Mouse (Mus musculus): ENCODE data around the gene Fam129a.

Fam129a gene

GRCm38 (mm10) chr1:151625260-151625659 is 54.3 kb downstream of the Fam129a start:
- H3K4me3 ChIP-seq (replicated peaks; ENCODE audit: low read length) = no peak overlapping the region
- H3K36me3 ChIP-seq (ENCODE audit: insufficient read depth, low read length) = no peaks in the 10 kb centered on the region
- no peak for TF ChIP-seq NANOG (IDR thresholded peaks at IDR 0.05; ENCODE audit: borderline replicate concordance, low read length)
- no peak for TF ChIP-seq CTCF (conservative IDR thresholded peaks at IDR 0.05; ENCODE audit: low read length)
- no peak for TF ChIP-seq POU5F1 (IDR thresholded peaks at IDR 0.05; ENCODE audit: borderline replicate concordance, low read length)

GRCm38 (mm10) chr1:151625690-151626089 is 54.7 kb downstream of the Fam129a start:
- Histone ChIP-seq H3K4me1 (replicated peaks; ENCODE audit: low read depth, low read length) (peaks cover 8% of the 10 kb centered on the region; the same call in 1 of the 2 replicates), H3K9me3 (ENCODE audit: low read length) (no peaks in the 10 kb centered on the region), H3K4me3 (replicated peaks; ENCODE audit: low read length) (no peak overlapping the region), H3K27me3 (ENCODE audit: insufficient read depth, low read length) (no peaks in the 10 kb centered on the region), H3K36me3 (ENCODE audit: insufficient read depth, low read length) (no peaks in the 10 kb centered on the region)
- no peak for TF ChIP-seq CTCF (conservative IDR thresholded peaks at IDR 0.05; ENCODE audit: low read length)
- no peak for TF ChIP-seq POU5F1 (IDR thresholded peaks at IDR 0.05; ENCODE audit: borderline replicate concordance, low read length)
- TF ChIP-seq NANOG (IDR thresholded peaks at IDR 0.05; ENCODE audit: borderline replicate concordance, low read length) = no peak

More at GRCm38 (mm10) chr1:151625260-151625659, 54.3 kb downstream of the Fam129a start:
- peaks cover 11% of the 10 kb centered on the region; the same call in 1 of the 2 replicates for H3K4me1 ChIP-seq (replicated peaks; ENCODE audit: low read depth, low read length)
- H3K27me3 ChIP-seq (ENCODE audit: insufficient read depth, low read length) = no peaks in the 10 kb centered on the region
- H3K9me3 ChIP-seq (ENCODE audit: low read length) = no peaks in the 10 kb centered on the region

- Histone ChIP-seq H3K4me1 (replicated peaks; ENCODE audit: low read depth, low read length) (peaks cover 5% of the 10 kb centered on the region; the same call in 1 of the 2 replicates), H3K27me3 (ENCODE audit: insufficient read depth, low read length) (no peaks in the 10 kb centered on the region), H3K9me3 (ENCODE audit: low read length) (no peaks in the 10 kb centered on the region), H3K36me3 (ENCODE audit: insufficient read depth, low read length) (no peaks in the 10 kb centered on the region), H3K4me3 (replicated peaks; ENCODE audit: low read length) (no peak overlapping the region)
- no peak for TF ChIP-seq POU5F1 (IDR thresholded peaks at IDR 0.05; ENCODE audit: borderline replicate concordance, low read length)
- no peak for TF ChIP-seq NANOG (IDR thresholded peaks at IDR 0.05; ENCODE audit: borderline replicate concordance, low read length)
- no peak for TF ChIP-seq CTCF (conservative IDR thresholded peaks at IDR 0.05; ENCODE audit: low read length)
Observed at GRCm38 (mm10) chr1:151626631-151627030, 55.6 kb downstream of the Fam129a start.

GRCm38 (mm10) chr1:151627141-151627540 is 56.2 kb downstream of the Fam129a start:
- Histone ChIP-seq H3K36me3 (ENCODE audit: insufficient read depth, low read length) (no peaks in the 10 kb centered on the region), H3K4me1 (replicated peaks; ENCODE audit: low read depth, low read length) (0 out of 2 replicates have a peak, but pooled peaks cover under 1% of the 10 kb centered on the region), H3K27me3 (ENCODE audit: insufficient read depth, low read length) (no peaks in the 10 kb centered on the region), H3K9me3 (ENCODE audit: low read length) (no peaks in the 10 kb centered on the region), H3K4me3 (replicated peaks; ENCODE audit: low read length) (no peak overlapping the region)
- TF ChIP-seq CTCF (conservative IDR thresholded peaks at IDR 0.05; ENCODE audit: low read length) (no peak), POU5F1 (IDR thresholded peaks at IDR 0.05; ENCODE audit: borderline replicate concordance, low read length) (no peak), NANOG (IDR thresholded peaks at IDR 0.05; ENCODE audit: borderline replicate concordance, low read length) (no peak)

GRCm38 (mm10) chr1:151629591-151630250 is 58.7 kb downstream of the Fam129a start:
- Histone ChIP-seq H3K4me1 (replicated peaks; ENCODE audit: low read depth, low read length) (no peaks in the 10 kb centered on the region), H3K4me3 (replicated peaks; ENCODE audit: low read length) (no peak overlapping the region), H3K36me3 (ENCODE audit: insufficient read depth, low read length) (no peaks in the 10 kb centered on the region), H3K27me3 (ENCODE audit: insufficient read depth, low read length) (no peaks in the 10 kb centered on the region), H3K9me3 (ENCODE audit: low read length) (0 out of 2 replicates have a peak, but pooled peaks cover 2% of the 10 kb centered on the region)
- TF ChIP-seq CTCF (conservative IDR thresholded peaks at IDR 0.05; ENCODE audit: low read length) = no peak
- TF ChIP-seq NANOG (IDR thresholded peaks at IDR 0.05; ENCODE audit: borderline replicate concordance, low read length) = no peak
- no peak for TF ChIP-seq POU5F1 (IDR thresholded peaks at IDR 0.05; ENCODE audit: borderline replicate concordance, low read length)

- Histone ChIP-seq H3K4me1 (replicated peaks; ENCODE audit: low read depth, low read length) (no peaks in the 10 kb centered on the region), H3K4me3 (replicated peaks; ENCODE audit: low read length) (no peak overlapping the region), H3K36me3 (ENCODE audit: insufficient read depth, low read length) (no peaks in the 10 kb centered on the region), H3K9me3 (ENCODE audit: low read length) (0 out of 2 replicates have a peak, but pooled peaks cover 2% of the 10 kb centered on the region), H3K27me3 (ENCODE audit: insufficient read depth, low read length) (no peaks in the 10 kb centered on the region)
- TF ChIP-seq CTCF (conservative IDR thresholded peaks at IDR 0.05; ENCODE audit: low read length) (no peak), POU5F1 (IDR thresholded peaks at IDR 0.05; ENCODE audit: borderline replicate concordance, low read length) (no peak), NANOG (IDR thresholded peaks at IDR 0.05; ENCODE audit: borderline replicate concordance, low read length) (no peak)
Observed at GRCm38 (mm10) chr1:151630251-151630628, 59.3 kb downstream of the Fam129a start.

GRCm38 (mm10) chr1:151631061-151631460 is 60.1 kb downstream of the Fam129a start:
- no peaks in the 10 kb centered on the region for H3K4me1 ChIP-seq (replicated peaks; ENCODE audit: low read depth, low read length)
- no peaks in the 10 kb centered on the region for H3K27me3 ChIP-seq (ENCODE audit: insufficient read depth, low read length)
- no peaks in the 10 kb centered on the region for H3K36me3 ChIP-seq (ENCODE audit: insufficient read depth, low read length)
- no peak overlapping the region for H3K4me3 ChIP-seq (replicated peaks; ENCODE audit: low read length)
- TF ChIP-seq NANOG (IDR thresholded peaks at IDR 0.05; ENCODE audit: borderline replicate concordance, low read length) (no peak), POU5F1 (IDR thresholded peaks at IDR 0.05; ENCODE audit: borderline replicate concordance, low read length) (no peak), CTCF (conservative IDR thresholded peaks at IDR 0.05; ENCODE audit: low read length) (no peak)
- 0 out of 2 replicates have a peak, but pooled peaks cover 2% of the 10 kb centered on the region for H3K9me3 ChIP-seq (ENCODE audit: low read length)

- no peak overlapping the region for H3K4me3 ChIP-seq (replicated peaks; ENCODE audit: low read length)
- no peaks in the 10 kb centered on the region for H3K4me1 ChIP-seq (replicated peaks; ENCODE audit: low read depth, low read length)
- no peak for TF ChIP-seq NANOG (IDR thresholded peaks at IDR 0.05; ENCODE audit: borderline replicate concordance, low read length)
- TF ChIP-seq CTCF (conservative IDR thresholded peaks at IDR 0.05; ENCODE audit: low read length) = no peak
- no peak for TF ChIP-seq POU5F1 (IDR thresholded peaks at IDR 0.05; ENCODE audit: borderline replicate concordance, low read length)
- no peaks in the 10 kb centered on the region for H3K27me3 ChIP-seq (ENCODE audit: insufficient read depth, low read length)
- H3K9me3 ChIP-seq (ENCODE audit: low read length) = 0 out of 2 replicates have a peak, but pooled peaks cover 2% of the 10 kb centered on the region
- H3K36me3 ChIP-seq (ENCODE audit: insufficient read depth, low read length) = no peaks in the 10 kb centered on the region
Observed at GRCm38 (mm10) chr1:151631703-151632294, 60.8 kb downstream of the Fam129a start.

Measured in E14TG2a.4 (cell line).